Mouse (Mus musculus) small intestine, adult 2 months (tissue): ENCODE measurements around the gene Gabarapl2. TPM values are rescaled to one million over a fixed set of nuclear protein-coding genes. Genes with fewer than 3 reads are reported as not detected.

Source experiments
- H3K27ac ChIP-seq: fragments of 200-500 bp; 2 replicates; pipeline ENCODE4 v1.5.1; 2012; ENCODE audit warnings: low read depth, low read length, control low read depth, inconsistent platforms; ENCODE audit not compliant: insufficient read depth
- H3K27me3 ChIP-seq: fragments of 200-500 bp; 2 replicates; pipeline ENCODE4 v1.6.1; 2012; ENCODE audit warnings: mild to moderate bottlenecking, moderate library complexity, low read length, inconsistent platforms; ENCODE audit not compliant: control insufficient read depth, insufficient read depth
- H3K36me3 ChIP-seq: fragments of 200-500 bp; 2 replicates; pipeline ENCODE4 v1.6.1; 2012; ENCODE audit warnings: mild to moderate bottlenecking, low read length, control low read depth, inconsistent platforms; ENCODE audit not compliant: control insufficient read depth, insufficient read depth
- H3K4me1 ChIP-seq: fragments of 200-500 bp; 2 replicates; pipeline ENCODE4 v1.6.1; 2012; ENCODE audit warnings: low read length, inconsistent platforms, mixed read lengths; ENCODE audit not compliant: control insufficient read depth, insufficient read depth, insufficient read length
- H3K4me3 ChIP-seq: fragments of 200-500 bp; 2 replicates; pipeline ENCODE4 v1.5.1; 2012; ENCODE audit warnings: low read depth, mild to moderate bottlenecking, control low read depth, inconsistent platforms, low read length, moderate library complexity
- CTCF ChIP-seq: fragments of 200-500 bp; IDR thresholded peaks from 2 replicates; pipeline ENCODE4 v1.5.1; 2012; ENCODE audit warnings: low read depth, mild to moderate bottlenecking, control low read depth, inconsistent platforms, low read length, moderate library complexity, mixed read lengths; ENCODE audit not compliant: insufficient replicate concordance, insufficient read length; ENCODE audit errors: extremely low read depth
- POLR2A ChIP-seq: fragments of 200-500 bp; IDR thresholded peaks from 2 replicates; pipeline ENCODE4 v1.6.1; 2012; ENCODE audit warnings: low read depth, mild to moderate bottlenecking, control low read depth, inconsistent platforms, low read length, moderate library complexity
- WGBS: fragments of 180-500 bp; shearing (Covaris S2); methylation state at CpG from one replicate; pipeline ENCODE4 v1.1.7; 2018; 5-methylcytosine and 5-hydroxymethylcytosine counted together
- polyA plus RNA-seq: library from polyadenylated mRNA; depleted of rRNA; stranded (reverse); fragments of >200 nt; gene quantifications from 2 replicates; pipeline ENCODE4 v1.2.3, GENCODE M21; 2012

Gene Gabarapl2
- polyA plus RNA-seq, 1 experiment, result 14.1 TPM

GRCm38 (mm10) chr8:111939516-111940142 is 874 bp upstream of the Gabarapl2 start:
- WGBS, result 4% methylated on average over 10 of the region's 10 CpGs
- no peaks in the 10 kb centered on the region for H3K27me3 ChIP-seq
- peak overlapping the region; percentile 88 for H3K4me3 ChIP-seq
- peaks cover 3% of the 10 kb centered on the region for H3K4me1 ChIP-seq
- TF ChIP-seq POLR2A, result 0 out of 2 replicates have a peak, but pooled peaks have one; percentile 25
- TF ChIP-seq CTCF, result no peak
- peak overlapping the region; percentile 93 for H3K27ac ChIP-seq
- H3K36me3 ChIP-seq, result peaks cover 11% of the 10 kb centered on the region

GRCm38 (mm10) chr8:111941101-111941454 is 575 bp downstream of the Gabarapl2 start:
- under 1% methylated on average over 23 of the region's 23 CpGs for WGBS
- Histone ChIP-seq H3K4me1 (peaks cover 3% of the 10 kb centered on the region), H3K27ac (peak overlapping the region; percentile 26), H3K36me3 (peaks cover 22% of the 10 kb centered on the region), H3K27me3 (no peaks in the 10 kb centered on the region), H3K4me3 (peak overlapping the region; percentile 88)
- TF ChIP-seq CTCF, result no peak
- TF ChIP-seq POLR2A, result no peak; the same call in 1 of the 2 replicates

GRCm38 (mm10) chr8:111943544-111943943 is 3.0 kb downstream of the Gabarapl2 start:
- Histone ChIP-seq H3K27me3 (no peaks in the 10 kb centered on the region), H3K4me1 (peaks cover 3% of the 10 kb centered on the region), H3K27ac (no peak overlapping the region), H3K4me3 (no peak overlapping the region), H3K36me3 (peaks cover 37% of the 10 kb centered on the region)
- TF ChIP-seq POLR2A (no peak), CTCF (no peak)
- 81% methylated on average over 2 of the region's 2 CpGs for WGBS

GRCm38 (mm10) chr8:111947144-111947543 is 6.6 kb downstream of the Gabarapl2 start:
- Histone ChIP-seq H3K36me3 (peaks cover 48% of the 10 kb centered on the region), H3K27ac (no peak overlapping the region), H3K27me3 (no peaks in the 10 kb centered on the region), H3K4me3 (no peak overlapping the region), H3K4me1 (no peaks in the 10 kb centered on the region; the same call in 1 of the 2 replicates)
- TF ChIP-seq CTCF (no peak), POLR2A (no peak)
- 80% methylated on average over 2 of the region's 2 CpGs for whole genome bisulfite sequencing

- Histone ChIP-seq H3K36me3 (peaks cover 48% of the 10 kb centered on the region), H3K27me3 (no peaks in the 10 kb centered on the region), H3K4me1 (no peaks in the 10 kb centered on the region), H3K4me3 (no peak overlapping the region), H3K27ac (no peak overlapping the region)
- no peak for TF ChIP-seq POLR2A
- TF ChIP-seq CTCF, result no peak
- 87% methylated on average over 8 of the region's 8 CpGs for WGBS
These were observed 7.5 kb downstream of the Gabarapl2 start for GRCm38 (mm10) chr8:111947954-111948353.

- no peak overlapping the region for H3K27ac ChIP-seq
- peaks cover 47% of the 10 kb centered on the region for H3K36me3 ChIP-seq
- WGBS, result 83% methylated on average over 3 of the region's 3 CpGs
- H3K4me1 ChIP-seq, result 0 out of 2 replicates have a peak, but pooled peaks cover 2% of the 10 kb centered on the region
- no peak for TF ChIP-seq POLR2A
- TF ChIP-seq CTCF, result no peak
- no peak overlapping the region for H3K4me3 ChIP-seq
- H3K27me3 ChIP-seq, result no peaks in the 10 kb centered on the region
These were observed 10.3 kb downstream of the Gabarapl2 start for GRCm38 (mm10) chr8:111950846-111951245.

GRCm38 (mm10) chr8:111951317-111951716 is 10.8 kb downstream of the Gabarapl2 start:
- no peak overlapping the region for H3K4me3 ChIP-seq
- WGBS, result 94% methylated on average over 7 of the region's 7 CpGs
- H3K27ac ChIP-seq, result no peak overlapping the region
- no peaks in the 10 kb centered on the region for H3K27me3 ChIP-seq
- 0 out of 2 replicates have a peak, but pooled peaks cover 2% of the 10 kb centered on the region for H3K4me1 ChIP-seq
- peaks cover 44% of the 10 kb centered on the region for H3K36me3 ChIP-seq
- TF ChIP-seq CTCF (no peak), POLR2A (no peak)
